Mouse (Mus musculus) lung, embryonic 16.5 days (tissue): Measurements from ENCODE around the gene Enho. TPM values are rescaled to one million over a fixed set of nuclear protein-coding genes. Genes with fewer than 3 reads are reported as not detected.

Experiments used
- ATAC-seq: fragments of 200-750 bp; cut with Nextera tagmentation; 2 replicates; pipeline ENCODE4 v1.8.0; 2017; ENCODE audit warnings: low read depth, mild to moderate bottlenecking, moderate library complexity
- H3K27ac ChIP-seq: fragments of 300-500 bp; sonication (generic); 2 replicates; pipeline ENCODE4 v1.5.1; 2014; ENCODE audit warnings: mild to moderate bottlenecking, control low read depth, low read length
- H3K27me3 ChIP-seq: fragments of 300-500 bp; sonication (generic); 2 replicates; pipeline ENCODE4 v1.6.1; 2014; ENCODE audit warnings: low read depth, low read length, mixed read lengths; ENCODE audit not compliant: control insufficient read depth, insufficient read depth
- H3K36me3 ChIP-seq: fragments of 300-500 bp; sonication (generic); 2 replicates; pipeline ENCODE4 v1.6.1; 2014; ENCODE audit warnings: low read length; ENCODE audit not compliant: control insufficient read depth, insufficient read depth
- H3K4me1 ChIP-seq: fragments of 300-500 bp; sonication (generic); replicated peaks from 2 replicates; pipeline ENCODE4 v1.6.1; 2014; ENCODE audit warnings: low read length, mixed read lengths; ENCODE audit not compliant: control insufficient read depth, insufficient read depth
- H3K4me2 ChIP-seq: fragments of 300-500 bp; sonication (generic); 2 replicates; pipeline ENCODE4 v1.6.1; 2014; ENCODE audit warnings: low read depth, low read length, control low read depth
- H3K4me3 ChIP-seq: fragments of 300-500 bp; sonication (generic); 2 replicates; pipeline ENCODE4 v1.5.1; 2014; ENCODE audit warnings: mild to moderate bottlenecking, low read length, control low read depth
- H3K9ac ChIP-seq: fragments of 300-500 bp; sonication (generic); 2 replicates; pipeline ENCODE4 v1.6.1; 2014; ENCODE audit warnings: low read length, control low read depth
- H3K9me3 ChIP-seq: fragments of 300-500 bp; sonication (generic); 2 replicates; pipeline ENCODE4 v1.6.1; 2016; ENCODE audit warnings: low read length; ENCODE audit not compliant: control insufficient read depth
- WGBS: fragments of 180-500 bp; shearing (Covaris S2); extraction: QIAGEN DNeasy Blood & Tissue Kit; methylation state at CpG from one replicate; pipeline ENCODE4 v1.1.7; 2014; 5-methylcytosine and 5-hydroxymethylcytosine counted together
- polyA plus RNA-seq: library from polyadenylated mRNA; unstranded; fragments of >200 nt; fragmentation: Nextera tagmentation; extraction: Ambion mirVana; gene quantifications from 2 replicates; pipeline ENCODE4 v1.2.1, GENCODE M21; 2015

Enho gene
- polyA plus RNA-seq, 1 experiment from 2014 or later: 7.8 TPM

GRCm38 (mm10) chr4:41654217-41654616, 14.1 kb upstream of the Enho start:
- Histone ChIP-seq H3K27me3 (no peaks in the 10 kb centered on the region), H3K9me3 (no peaks in the 10 kb centered on the region), H3K4me1 (no peaks in the 10 kb centered on the region), H3K9ac (no peak overlapping the region), H3K36me3 (no peaks in the 10 kb centered on the region), H3K27ac (no peak overlapping the region), H3K4me3 (no peak overlapping the region), H3K4me2 (no peak overlapping the region)
- 15% methylated on average over 7 of the region's 7 CpGs for WGBS
- ATAC-seq: peak; percentile 70

GRCm38 (mm10) chr4:41653730-41654129, 13.6 kb upstream of the Enho start:
- Histone ChIP-seq H3K4me1 (no peaks in the 10 kb centered on the region), H3K9ac (no peak overlapping the region), H3K9me3 (no peaks in the 10 kb centered on the region), H3K4me2 (no peak overlapping the region), H3K27ac (no peak overlapping the region), H3K27me3 (no peaks in the 10 kb centered on the region), H3K36me3 (no peaks in the 10 kb centered on the region), H3K4me3 (no peak overlapping the region)
- 45% methylated on average over 6 of the region's 6 CpGs for WGBS
- no peak for ATAC-seq

- no peak overlapping the region for H3K4me2 ChIP-seq
- WGBS: 36% methylated on average over 6 of the region's 6 CpGs
- H3K27ac ChIP-seq: no peak overlapping the region
- H3K36me3 ChIP-seq: no peaks in the 10 kb centered on the region
- ATAC-seq: peak; percentile 31; the same call in 1 of the 2 replicates
- no peaks in the 10 kb centered on the region for H3K4me1 ChIP-seq
- H3K4me3 ChIP-seq: no peak overlapping the region
- H3K27me3 ChIP-seq: no peaks in the 10 kb centered on the region
- H3K9ac ChIP-seq: no peak overlapping the region
- no peaks in the 10 kb centered on the region for H3K9me3 ChIP-seq
Measured at GRCm38 (mm10) chr4:41653296-41653695, 13.2 kb upstream of the Enho start.

GRCm38 (mm10) chr4:41648627-41649026, 8.5 kb upstream of the Enho start:
- H3K4me3 ChIP-seq: no peak overlapping the region
- H3K4me2 ChIP-seq: no peak overlapping the region
- H3K27me3 ChIP-seq: no peaks in the 10 kb centered on the region
- no peaks in the 10 kb centered on the region for H3K4me1 ChIP-seq
- H3K27ac ChIP-seq: no peak overlapping the region
- WGBS: 59% methylated on average over 7 of the region's 7 CpGs
- no peaks in the 10 kb centered on the region for H3K36me3 ChIP-seq
- no peak for ATAC-seq
- H3K9ac ChIP-seq: no peak overlapping the region
- no peaks in the 10 kb centered on the region for H3K9me3 ChIP-seq

GRCm38 (mm10) chr4:41648157-41648556, 8.0 kb upstream of the Enho start:
- Histone ChIP-seq H3K9me3 (no peaks in the 10 kb centered on the region), H3K9ac (no peak overlapping the region), H3K27ac (no peak overlapping the region), H3K27me3 (no peaks in the 10 kb centered on the region), H3K4me3 (no peak overlapping the region), H3K4me2 (no peak overlapping the region), H3K36me3 (no peaks in the 10 kb centered on the region), H3K4me1 (no peaks in the 10 kb centered on the region)
- ATAC-seq: no peak
- WGBS: 47% methylated on average over 4 of the region's 4 CpGs

- Histone ChIP-seq H3K27me3 (no peaks in the 10 kb centered on the region), H3K36me3 (no peaks in the 10 kb centered on the region), H3K27ac (no peak overlapping the region), H3K9me3 (no peaks in the 10 kb centered on the region), H3K9ac (no peak overlapping the region), H3K4me3 (no peak overlapping the region), H3K4me1 (no peaks in the 10 kb centered on the region), H3K4me2 (no peak overlapping the region)
- ATAC-seq: peak; percentile 47; the same call in 1 of the 2 replicates
- 19% methylated on average over 5 of the region's 5 CpGs for WGBS
Measured at GRCm38 (mm10) chr4:41645488-41645887, 5.4 kb upstream of the Enho start.

- Histone ChIP-seq H3K9me3 (no peaks in the 10 kb centered on the region), H3K9ac (no peak overlapping the region), H3K36me3 (no peaks in the 10 kb centered on the region), H3K27me3 (peaks cover 6% of the 10 kb centered on the region; the same call in 1 of the 2 replicates), H3K4me2 (no peak overlapping the region), H3K27ac (no peak overlapping the region), H3K4me3 (no peak overlapping the region), H3K4me1 (peaks cover 3% of the 10 kb centered on the region; the same call in 1 of the 2 replicates)
- 82% methylated on average over 6 of the region's 6 CpGs for WGBS
- ATAC-seq: no peak
Measured at GRCm38 (mm10) chr4:41641199-41641822, 1.2 kb upstream of the Enho start.

GRCm38 (mm10) chr4:41639214-41639841, 796 bp downstream of the Enho start:
- Histone ChIP-seq H3K27me3 (peaks cover 6% of the 10 kb centered on the region; the same call in 1 of the 2 replicates), H3K27ac (no peak overlapping the region), H3K4me3 (peak overlapping the region; percentile 53), H3K9me3 (no peaks in the 10 kb centered on the region), H3K4me1 (peaks cover 3% of the 10 kb centered on the region; the same call in 1 of the 2 replicates), H3K4me2 (peak overlapping the region; percentile 94), H3K36me3 (no peaks in the 10 kb centered on the region), H3K9ac (peak overlapping the region; percentile 68)
- WGBS: 20% methylated on average over 10 of the region's 10 CpGs
- no peak; the same call in 1 of the 2 replicates for ATAC-seq

- no peak for ATAC-seq
- H3K36me3 ChIP-seq: no peaks in the 10 kb centered on the region
- no peak overlapping the region for H3K4me2 ChIP-seq
- H3K4me1 ChIP-seq: peaks cover 3% of the 10 kb centered on the region; the same call in 1 of the 2 replicates
- H3K9me3 ChIP-seq: no peaks in the 10 kb centered on the region
- 88% methylated on average over 6 of the region's 6 CpGs for WGBS
- no peak overlapping the region for H3K4me3 ChIP-seq
- H3K27ac ChIP-seq: no peak overlapping the region
- H3K27me3 ChIP-seq: peaks cover 6% of the 10 kb centered on the region; the same call in 1 of the 2 replicates
- H3K9ac ChIP-seq: no peak overlapping the region
Measured at GRCm38 (mm10) chr4:41638828-41639213, 1.3 kb downstream of the Enho start.
